Mouse (Mus musculus) erythroblast, adult 5-6 weeks (primary cell): ENCODE data around the gene Medag. TPM values are rescaled to one million over a fixed set of nuclear protein-coding genes. Genes with fewer than 3 reads are reported as not detected.

Source experiments
- ATAC-seq: replicated peaks from 2 replicates; pipeline ENCODE4 v1.8.0; 2016; ENCODE audit warnings: moderate number of reproducible peaks, mild to moderate bottlenecking, moderate TSS enrichment, inconsistent platforms; ENCODE audit not compliant: poor library complexity, low FRiP score, severe bottlenecking
- total RNA-seq, 2 experiments: library from RNA; stranded (forward) in 1 of 2; stranded (reverse) in 1 of 2; fragments of 150-400 nt in 1 of 2; fragments of 200-764, 138-1000 nt in 1 of 2; gene quantifications; 2 replicates each; pipeline versions ENCODE4 v1.2.3 to v1.2.4; 2015 to 2017; ENCODE audit warnings: low replicate concordance in 2 of 2

The Medag gene
- total RNA-seq (2015; ENCODE audit: low replicate concordance) (not detected in 2 replicates), total RNA-seq (2017; ENCODE audit: low replicate concordance) (not detected in 2 replicates)

DNA sequence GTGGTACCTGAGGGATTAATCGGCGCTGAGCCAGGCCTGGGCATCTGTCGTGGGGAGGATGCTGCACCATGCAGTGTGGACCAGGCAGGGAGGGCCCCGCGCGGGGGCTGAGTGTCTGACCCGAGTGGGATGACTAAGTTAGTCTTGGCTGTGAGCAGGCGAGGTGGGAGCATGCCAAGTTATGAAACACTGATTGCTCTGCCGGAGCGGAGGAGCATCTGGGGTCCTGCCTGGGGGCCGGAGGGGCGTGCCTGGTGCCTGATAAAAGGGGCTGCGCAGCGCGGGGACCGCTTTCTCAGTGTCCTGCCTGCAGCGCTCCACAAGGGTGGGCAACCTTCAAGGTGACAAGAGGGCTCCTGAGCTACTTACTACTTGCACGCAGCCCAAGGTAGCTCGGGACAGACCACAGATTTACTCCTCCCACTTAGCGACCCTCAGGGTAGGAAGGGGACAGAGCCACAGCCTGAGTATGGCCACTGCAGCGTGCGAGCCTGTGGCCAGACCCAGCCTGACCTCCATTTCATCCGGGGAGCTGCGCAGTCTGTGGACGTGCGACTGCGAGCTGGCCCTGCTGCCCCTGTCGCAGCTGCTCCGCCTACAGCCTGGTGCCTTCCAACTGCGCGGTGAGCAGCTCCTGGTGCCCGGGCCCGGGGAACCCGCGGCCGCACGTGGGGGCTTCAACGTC, at the start of gene Medag:
TSS of gene Medag (plus strand) at position 241 of the 685 bp plus-strand sequence.
- no peak for ATAC-seq

DNA sequence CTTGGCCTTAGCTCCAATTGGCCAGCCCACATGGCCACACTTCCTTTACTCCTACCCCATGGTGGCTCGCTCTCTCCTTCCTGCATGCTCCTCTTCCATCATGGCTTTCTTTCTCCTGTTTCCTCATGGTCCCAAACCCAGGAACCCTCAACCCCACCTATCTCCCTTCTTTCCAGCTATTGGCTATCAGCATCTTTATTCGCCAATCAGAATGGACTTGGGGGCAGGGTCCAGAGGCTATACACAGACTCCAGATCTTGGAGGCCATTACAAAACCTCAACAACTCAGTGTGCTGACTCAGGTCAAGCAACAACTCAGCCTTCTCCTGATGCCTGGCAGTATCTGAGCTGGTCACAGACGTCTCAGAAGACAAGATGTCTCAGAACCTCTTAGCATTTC, 48.9 kb upstream of the Medag start:
- ATAC-seq: no peak

DNA sequence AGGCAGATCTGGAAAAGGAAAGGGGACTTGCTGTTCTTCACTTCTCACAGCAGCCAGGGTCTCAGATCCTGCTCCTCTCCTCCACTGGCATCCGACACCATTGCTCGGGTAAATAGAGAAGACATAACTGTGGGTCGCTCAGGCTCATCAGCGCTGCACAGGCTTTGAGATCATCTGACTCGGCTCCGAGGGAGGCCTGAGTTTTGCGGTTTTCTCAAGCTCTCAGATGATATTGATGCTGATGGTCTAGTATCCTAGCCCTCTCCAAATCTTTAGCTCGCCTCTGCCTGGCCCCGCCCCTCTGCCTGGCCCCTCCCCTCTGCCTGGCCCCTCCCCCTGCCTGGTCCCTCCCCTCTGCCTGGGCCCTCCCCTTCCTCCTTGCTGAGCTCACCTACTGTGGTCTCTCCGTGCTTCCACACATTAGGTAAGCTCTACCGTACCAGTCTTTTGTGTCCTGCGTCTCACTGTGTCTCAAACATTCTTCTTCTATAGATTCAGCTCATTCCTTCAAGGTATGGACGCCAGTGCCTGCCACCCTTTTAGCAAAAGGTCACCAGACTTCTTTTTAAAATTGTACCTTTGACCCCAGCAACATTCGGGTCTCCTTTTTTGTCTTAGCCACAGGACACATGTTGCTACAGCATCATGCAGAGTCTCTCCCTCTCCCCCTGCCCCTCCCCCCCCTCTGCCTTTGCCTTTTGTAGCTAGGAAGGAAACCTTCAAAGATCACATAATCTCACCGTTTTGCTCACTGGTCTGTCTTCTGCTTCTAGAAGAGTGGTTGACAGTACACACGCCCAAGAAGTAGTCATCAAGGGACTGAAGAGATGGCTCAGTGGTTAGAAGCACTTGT, 47.4 kb upstream of the Medag start:
- ATAC-seq: no peak

DNA sequence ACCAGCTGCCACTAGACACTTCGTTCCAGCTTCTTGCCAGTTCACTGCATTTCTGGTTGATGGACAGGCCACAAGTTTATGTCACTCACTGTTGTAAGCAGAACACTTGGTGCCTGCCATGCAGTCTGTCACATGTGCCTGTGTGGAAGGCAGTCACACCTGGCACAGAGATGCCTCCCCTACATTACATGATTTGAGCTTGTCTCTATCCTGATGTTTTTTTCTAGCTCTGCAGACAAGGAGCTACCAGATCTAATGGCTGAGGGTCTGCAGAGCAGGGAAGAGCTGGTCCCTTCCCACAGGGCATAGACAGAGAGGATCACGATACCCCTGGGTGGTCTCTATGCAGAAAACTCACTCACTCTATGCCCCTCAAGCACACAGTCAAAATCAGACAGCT, 44.5 kb upstream of the Medag start:
- ATAC-seq: no peak

DNA sequence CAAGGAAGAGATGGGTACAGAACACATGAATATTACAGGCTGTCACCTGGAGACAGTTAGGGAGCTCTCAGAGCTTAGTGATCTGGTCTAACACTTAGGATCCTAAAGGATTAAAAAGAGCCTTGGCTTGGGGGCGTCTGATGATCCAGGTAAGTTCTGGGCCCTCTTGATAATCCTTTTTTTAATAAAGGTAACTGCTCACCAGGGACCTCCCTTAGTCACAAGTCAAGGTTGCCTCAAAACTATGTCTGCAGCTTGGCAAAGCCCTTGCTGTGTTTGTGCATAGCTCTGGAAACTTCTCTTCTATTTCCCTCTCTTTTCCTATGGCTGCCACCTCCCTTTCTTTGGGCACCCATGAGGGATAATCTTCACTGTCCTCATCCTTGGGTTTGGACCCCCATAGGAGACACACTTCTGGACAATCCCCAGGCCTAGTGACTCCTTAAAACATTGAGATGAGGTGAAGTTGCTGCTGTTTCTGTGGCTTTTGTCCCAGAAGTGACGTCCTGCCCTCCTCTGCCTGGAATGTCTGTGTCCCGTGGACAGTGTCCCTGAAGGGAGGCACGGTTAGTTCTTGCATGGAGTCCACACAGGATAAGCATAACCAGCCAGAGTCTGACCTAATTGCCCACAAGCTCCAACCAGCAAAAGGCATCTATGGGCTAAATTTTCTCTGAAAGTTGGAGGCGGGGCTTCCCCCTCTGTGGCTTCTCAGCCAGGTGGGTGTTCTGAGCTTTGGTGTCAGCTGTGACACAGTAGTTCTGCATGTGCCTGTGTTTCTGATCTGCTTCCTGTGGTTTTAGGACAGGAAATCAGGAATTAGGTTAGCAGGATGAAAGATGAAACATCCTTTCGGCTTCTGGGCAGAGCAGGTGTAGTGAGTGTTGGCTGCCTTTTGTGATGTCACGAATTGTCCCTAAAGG, 43.7 kb upstream of the Medag start:
- ATAC-seq: no peak

DNA sequence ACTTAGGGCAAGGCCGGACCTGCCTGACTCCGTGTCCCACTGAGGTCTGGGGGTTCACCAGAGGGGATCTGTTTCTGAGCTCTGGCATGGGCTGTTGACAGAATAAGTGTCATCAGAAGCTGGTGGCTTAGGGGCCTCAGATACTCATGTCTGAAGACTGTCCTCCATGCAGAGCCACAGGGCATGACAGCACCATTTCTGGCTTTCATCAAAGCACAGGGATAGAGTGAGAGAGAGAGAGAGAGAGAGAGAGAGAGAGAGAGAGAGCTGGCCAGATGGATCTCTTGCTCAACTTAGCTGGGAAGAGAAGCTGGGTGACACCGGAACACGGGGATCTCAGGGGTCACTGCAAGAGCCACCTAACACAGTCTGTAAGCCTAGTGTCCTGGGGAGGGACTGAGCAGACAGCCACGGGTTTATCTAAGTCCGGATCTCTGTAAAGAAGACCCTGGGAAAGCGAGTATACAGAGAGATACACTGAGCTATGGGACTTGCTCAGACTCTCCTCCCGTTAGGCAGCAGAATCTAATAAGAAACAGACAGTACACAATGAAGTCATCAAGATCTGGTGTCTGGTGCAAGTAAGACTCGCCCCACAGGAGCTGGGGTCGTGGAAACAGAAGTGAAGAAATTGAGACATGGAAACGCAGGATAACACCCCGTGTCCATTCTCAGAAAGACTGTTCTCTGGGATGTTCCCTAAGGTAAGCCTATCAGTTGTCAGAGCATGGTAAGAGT, 42.8 kb upstream of the Medag start:
- ATAC-seq: no peak

DNA sequence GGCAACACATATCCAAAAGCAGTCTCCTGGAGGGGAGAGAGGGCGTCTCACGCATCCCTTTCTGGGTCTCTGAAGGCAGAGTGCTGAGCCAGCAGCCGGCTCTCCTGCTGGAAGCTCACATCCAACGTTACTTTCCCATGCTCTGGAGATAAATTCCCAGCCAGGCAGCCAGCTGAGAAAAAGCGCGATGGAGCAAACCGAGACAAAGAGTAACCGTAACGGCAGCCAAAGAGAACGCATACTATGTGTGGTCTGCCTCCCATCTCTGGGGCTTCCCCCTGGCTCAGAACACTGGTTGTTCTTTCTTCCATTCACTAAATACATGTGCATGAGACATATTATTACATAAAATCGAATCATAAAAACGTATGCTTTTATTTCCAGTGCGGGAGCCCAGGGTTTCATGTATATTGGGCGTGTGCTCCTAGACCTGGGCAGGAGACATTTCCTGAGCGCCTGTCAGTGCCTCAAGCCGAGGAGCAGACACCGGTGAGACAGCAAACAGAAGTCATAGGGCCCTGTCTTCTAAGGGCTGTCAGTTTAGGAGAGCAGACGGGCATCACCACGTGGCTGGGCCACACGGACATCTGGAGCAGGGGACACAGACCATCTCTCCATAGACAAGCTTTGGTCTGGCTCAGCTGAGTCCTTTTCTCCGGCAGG, 42.0 kb upstream of the Medag start:
- no peak for ATAC-seq

DNA sequence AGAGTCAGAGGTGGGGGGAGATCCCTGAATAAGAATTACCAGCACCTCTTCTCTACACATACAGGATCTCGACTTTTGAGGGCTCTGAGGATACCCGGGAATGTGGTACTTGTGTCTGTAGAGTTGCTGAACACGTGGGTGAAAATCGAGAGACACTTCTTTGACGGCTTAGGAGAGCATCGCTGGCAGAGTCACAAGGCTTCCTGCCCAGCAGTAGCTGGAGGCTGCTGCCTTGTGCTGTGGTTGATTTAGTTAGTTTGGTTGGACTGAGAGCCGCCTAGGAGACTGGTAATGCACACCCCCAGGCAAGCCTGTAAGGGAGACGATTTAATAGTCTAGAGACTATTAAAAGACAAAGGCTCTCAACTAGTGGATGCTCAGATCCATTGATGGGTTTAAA, 39.5 kb upstream of the Medag start:
- no peak for ATAC-seq

DNA sequence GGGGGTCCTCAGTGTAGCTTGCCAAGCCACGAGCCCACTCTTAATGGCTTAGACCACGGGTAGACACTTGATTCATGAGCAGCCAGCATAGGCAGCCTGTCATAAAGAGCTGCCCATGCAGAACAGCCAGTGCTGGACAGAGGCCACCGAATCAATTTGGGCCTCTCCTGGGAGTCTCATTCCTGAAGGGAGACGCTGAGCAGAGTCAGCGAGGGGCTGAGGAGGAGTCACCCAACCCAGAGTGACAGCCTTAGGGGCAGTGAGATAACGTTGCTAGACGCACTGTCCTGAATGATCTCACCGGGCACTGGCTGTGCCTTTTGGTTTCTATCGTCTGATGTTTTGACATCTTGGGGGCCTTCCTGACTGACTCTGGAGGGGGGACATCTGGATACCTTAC, 38.3 kb upstream of the Medag start:
- ATAC-seq: no peak

DNA sequence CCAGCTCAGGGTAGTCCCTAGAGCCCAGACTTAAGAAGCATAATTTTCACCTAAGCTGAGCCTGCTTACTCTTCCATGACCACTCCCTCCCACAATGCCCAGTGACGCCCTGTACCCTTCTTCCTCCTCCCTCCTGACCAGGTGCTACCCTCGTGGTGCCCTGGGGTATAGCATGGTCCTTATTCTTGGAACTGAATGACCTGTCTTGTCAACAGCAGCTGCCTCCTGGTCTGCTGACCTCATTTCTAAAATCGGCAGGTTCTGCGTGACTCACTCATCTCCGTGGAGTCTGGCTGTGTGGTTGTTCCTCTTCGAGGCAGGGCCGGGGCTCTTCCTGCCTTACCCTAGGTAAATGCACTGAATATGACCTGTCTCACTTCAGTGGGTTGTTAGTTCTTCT, 37.5 kb upstream of the Medag start:
- ATAC-seq: no peak

DNA sequence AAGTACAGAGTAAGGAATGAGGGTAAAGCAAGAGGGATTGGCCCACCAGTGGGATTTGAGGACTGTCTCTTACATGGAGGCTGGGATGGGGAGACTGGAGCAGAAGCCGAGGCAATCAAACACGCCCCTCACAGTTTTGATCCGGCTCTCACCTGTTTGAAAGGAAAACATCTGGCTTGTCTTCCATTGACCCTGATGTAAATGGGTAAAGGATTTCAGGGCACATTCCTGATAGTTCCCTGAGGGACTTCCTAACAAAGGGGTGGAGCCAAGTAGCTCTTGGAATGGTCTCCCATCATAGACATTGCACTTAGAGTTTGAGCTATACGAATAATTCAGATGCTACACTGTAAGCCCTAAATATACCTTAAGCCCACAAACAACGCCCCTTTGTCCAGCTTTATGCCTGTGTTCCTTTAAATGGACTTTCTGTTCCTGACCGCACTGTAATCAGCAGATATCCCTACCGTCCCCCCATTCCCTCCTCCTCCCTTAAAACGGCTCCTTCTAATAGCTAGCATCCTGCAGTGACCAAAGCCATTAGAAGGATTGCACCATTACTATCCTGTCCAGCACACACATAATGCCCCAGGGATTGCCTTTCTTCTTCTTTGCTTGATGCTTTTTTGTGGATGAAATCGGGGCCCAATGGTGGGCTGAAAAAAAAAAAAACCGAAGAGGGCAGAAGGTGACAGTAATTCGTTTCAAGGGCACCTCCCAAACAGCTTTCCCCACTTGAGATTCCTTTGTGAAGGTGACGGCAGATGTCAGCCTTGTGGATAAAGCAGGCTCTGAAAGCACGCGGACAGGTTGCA, 36.3 kb upstream of the Medag start:
- ATAC-seq: no peak

DNA sequence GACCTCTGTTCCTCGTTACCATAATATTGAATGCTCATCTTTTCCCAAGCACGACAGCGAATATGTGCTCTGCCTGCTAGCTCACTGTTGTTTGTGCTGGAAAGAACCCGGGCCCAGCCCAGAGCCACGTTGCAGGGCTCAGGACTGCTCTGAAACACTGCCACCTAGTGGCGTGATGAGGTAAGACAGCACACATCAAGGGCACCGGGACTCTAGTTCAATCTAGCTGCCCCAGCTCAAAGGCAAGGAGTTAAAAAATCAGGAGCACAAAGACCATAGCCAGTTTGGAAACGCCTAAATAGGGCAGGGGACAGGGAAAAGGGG, 35.7 kb upstream of the Medag start:
- ATAC-seq: peak; percentile 78

DNA sequence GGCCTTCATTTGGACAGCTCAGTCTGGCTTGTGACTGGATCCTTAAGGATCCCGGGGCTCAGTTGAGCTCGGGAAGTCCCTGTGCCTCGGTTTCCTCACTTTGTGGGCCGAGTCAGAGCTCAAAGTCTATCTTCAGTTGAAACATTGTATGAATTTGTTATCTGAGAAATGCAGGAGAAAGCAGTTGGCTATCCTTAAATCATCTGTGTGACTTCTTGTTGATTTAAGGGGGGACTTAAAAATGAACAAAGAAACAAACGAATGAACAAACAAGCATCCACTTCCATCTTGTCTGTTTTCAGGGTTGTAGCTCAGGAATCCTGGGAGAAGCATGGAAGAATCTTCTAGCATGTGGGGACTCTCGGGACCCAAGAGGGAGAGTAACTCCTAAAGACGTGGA, 35.2 kb upstream of the Medag start:
- ATAC-seq: no peak

DNA sequence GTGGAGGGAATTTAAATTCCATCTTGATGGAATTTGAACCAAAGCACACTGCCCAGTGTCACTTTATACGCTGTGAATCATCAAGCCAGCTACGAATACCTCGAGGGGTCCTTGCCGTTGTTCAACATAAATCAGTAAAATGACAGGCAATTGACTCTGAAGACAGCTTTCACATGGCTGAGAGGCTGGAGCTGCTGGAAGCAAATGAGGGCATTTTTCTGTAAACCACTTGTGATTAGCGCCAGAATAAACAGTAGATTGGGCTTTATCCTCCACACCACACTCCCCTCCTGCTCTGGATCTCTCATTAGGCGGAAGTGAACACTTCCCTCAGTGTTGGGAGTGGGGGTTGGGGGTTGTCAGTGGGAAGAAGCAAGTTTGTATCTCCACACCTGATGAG, 34.3 kb upstream of the Medag start:
- ATAC-seq: no peak

DNA sequence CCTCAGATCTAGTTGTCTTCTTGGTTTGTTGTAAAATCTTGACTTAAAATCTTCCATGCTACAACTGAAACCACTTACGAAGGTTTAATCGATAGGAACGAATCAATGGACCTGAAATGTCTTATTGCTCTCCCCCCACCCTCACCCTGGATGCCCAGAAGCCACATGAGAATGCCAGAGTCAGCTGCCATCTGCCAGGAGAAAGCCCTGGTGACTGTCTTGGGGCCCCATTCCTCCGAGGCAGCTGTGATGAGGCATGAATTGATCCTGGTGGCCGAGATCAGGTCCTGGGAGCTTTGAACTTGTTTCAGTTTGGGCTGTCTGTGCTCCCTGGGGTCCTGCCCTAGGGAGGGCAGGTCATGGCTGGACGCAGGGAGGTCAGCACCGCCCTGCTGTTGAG, 33.0 kb upstream of the Medag start:
- ATAC-seq: no peak

DNA sequence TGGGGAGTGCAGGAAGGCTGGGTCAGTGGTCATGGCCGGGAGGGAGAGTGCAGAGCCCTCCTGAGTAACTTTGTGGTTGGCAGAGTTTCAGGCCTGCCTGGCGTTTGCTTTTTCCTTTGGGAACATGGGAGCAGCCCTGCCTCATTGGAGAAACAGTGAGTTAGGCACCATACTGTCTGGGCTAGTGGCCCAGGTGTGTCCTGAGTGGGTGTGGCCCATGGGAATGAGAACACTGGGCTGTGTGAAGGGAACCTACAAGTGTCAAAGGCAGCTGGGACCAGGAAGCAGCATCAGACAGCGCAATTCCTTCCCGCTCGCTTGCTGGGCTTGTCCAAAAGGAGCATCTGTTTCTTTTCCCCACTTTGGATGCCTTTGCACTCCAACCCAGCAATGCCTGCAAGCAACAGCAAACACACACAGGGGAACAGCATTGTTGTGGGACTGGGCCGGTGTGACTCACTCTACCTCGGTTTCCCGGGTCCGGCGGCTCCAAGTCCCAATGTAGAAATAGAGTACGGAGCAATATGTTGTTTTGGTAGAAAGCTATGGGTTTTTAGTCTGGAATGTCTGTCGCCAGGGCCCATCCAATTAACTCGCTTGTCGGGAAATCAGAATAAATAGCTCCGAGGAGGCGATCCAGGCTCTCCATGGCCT, 32.3 kb upstream of the Medag start:
- ATAC-seq: no peak

DNA sequence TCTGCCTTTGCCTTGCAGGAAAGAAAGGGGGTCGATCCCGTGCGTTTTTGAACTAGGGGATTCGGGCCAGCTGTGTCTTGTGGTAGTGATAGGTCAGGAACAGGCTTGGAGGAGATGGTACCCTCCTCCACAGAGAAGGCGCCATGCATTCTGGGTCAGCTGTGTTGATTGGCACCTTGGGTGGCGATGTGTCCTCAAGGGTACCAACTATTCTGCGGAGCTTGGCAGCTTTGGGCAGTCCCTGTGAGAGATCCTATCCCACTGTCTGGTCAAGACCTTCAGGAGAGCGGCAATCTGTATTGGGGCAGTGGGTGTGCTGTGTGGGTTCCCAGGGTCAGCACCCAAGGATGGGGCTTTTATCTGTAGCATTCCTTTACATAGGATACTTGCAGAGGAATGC, 31.7 kb upstream of the Medag start:
- ATAC-seq: no peak

DNA sequence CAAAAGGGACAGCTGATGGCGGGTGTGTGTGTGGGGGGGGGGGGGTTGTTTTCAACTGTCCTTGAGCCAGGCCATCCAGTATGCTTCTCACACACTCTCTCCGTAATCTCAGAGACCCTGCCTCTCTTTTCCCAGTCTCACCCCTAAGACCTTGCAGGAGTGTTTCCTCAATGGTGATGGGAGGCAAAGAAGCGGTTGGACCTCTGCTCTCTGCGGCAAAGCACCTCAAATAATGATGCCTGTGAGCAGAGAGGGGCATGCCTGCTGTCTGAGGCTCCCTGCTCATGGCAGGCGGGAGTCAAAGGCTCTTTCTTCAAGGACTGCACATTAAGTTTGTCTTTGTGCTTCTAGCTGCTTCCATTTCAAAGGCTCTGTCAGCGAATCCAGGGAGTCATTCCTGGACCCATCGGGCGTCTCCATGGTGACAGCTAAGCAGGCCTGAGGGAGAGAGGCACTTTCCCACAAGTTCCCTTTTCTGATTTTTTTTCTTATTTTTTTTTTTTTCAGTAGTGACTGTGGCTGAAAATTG, 31.1 kb upstream of the Medag start:
- no peak for ATAC-seq
